Mouse (Mus musculus) midbrain, postnatal 0 days (tissue): Measurements from ENCODE around the gene Dnajb5. TPM values are rescaled to one million over a fixed set of nuclear protein-coding genes. Genes with fewer than 3 reads are reported as not detected.

ENCODE experiments used
- ATAC-seq: fragments of 200-750 bp; cut with Nextera tagmentation; 2 replicates; pipeline ENCODE4 v1.8.0; 2017; ENCODE audit warnings: moderate number of reproducible peaks, mild to moderate bottlenecking, moderate TSS enrichment, moderate library complexity; ENCODE audit not compliant: low FRiP score
- DNase-seq: peaks from one replicate; pipeline ENCODE4 v3.0.0-alpha.2; 2015; ENCODE audit warnings: low spot score
- H3K27ac ChIP-seq: fragments of 300-500 bp; sonication (generic); 2 replicates; pipeline ENCODE4 v1.5.1; 2014; ENCODE audit warnings: low read depth, mild to moderate bottlenecking, low read length, mixed read lengths
- H3K27me3 ChIP-seq: fragments of 300-500 bp; sonication (generic); 2 replicates; pipeline ENCODE4 v1.6.1; 2014; ENCODE audit warnings: low read length, control low read depth, mixed read lengths; ENCODE audit not compliant: insufficient read depth
- H3K36me3 ChIP-seq: fragments of 300-500 bp; sonication (generic); 2 replicates; pipeline ENCODE4 v1.6.1; 2014; ENCODE audit warnings: low read length, control low read depth, mixed read lengths; ENCODE audit not compliant: insufficient read depth
- H3K4me1 ChIP-seq: fragments of 300-500 bp; sonication (generic); 2 replicates; pipeline ENCODE4 v1.6.1; 2014; ENCODE audit warnings: mild to moderate bottlenecking, control low read depth, antibody characterized with exemption, low read length, mixed read lengths; ENCODE audit not compliant: insufficient read depth
- H3K4me2 ChIP-seq: fragments of 300-500 bp; sonication (generic); 2 replicates; pipeline ENCODE4 v1.6.1; 2014; ENCODE audit warnings: low read depth, mild to moderate bottlenecking, low read length, mixed read lengths; ENCODE audit not compliant: poor library complexity, severe bottlenecking
- H3K4me3 ChIP-seq: fragments of 300-500 bp; sonication (generic); 2 replicates; pipeline ENCODE4 v1.5.1; 2014; ENCODE audit warnings: low read depth, mild to moderate bottlenecking, low read length, moderate library complexity
- H3K9ac ChIP-seq: fragments of 300-500 bp; sonication (generic); replicated peaks from 2 replicates; pipeline ENCODE4 v1.6.1; 2014; ENCODE audit warnings: mild to moderate bottlenecking, low read length, moderate library complexity, mixed read lengths; ENCODE audit not compliant: poor library complexity, severe bottlenecking
- H3K9me3 ChIP-seq: fragments of 300-500 bp; sonication (generic); 2 replicates; pipeline ENCODE4 v1.6.1; 2016; ENCODE audit warnings: low read length, control low read depth
- CTCF ChIP-seq: IDR thresholded peaks from 2 replicates; pipeline ENCODE4 v1.5.1; 2016; ENCODE audit warnings: antibody characterized with exemption, mild to moderate bottlenecking
- WGBS: fragments of 180-500 bp; shearing (Covaris S2); extraction: QIAGEN DNeasy Blood & Tissue Kit; methylation state at CpG from one replicate; pipeline ENCODE4 v1.1.7; 2014; 5-methylcytosine and 5-hydroxymethylcytosine counted together
- polyA plus RNA-seq: library from polyadenylated mRNA; unstranded; fragments of >200 nt; fragmentation: Nextera tagmentation; extraction: Ambion mirVana; gene quantifications from 2 replicates; pipeline ENCODE4 v1.2.1, GENCODE M21; 2015
- total RNA-seq: library from RNA; depleted of rRNA; stranded (reverse); fragments of >200 nt; gene quantifications from 2 replicates; pipeline ENCODE4 v1.2.3, GENCODE M21; 2014; rRNA removed

Dnajb5 gene
- total RNA-seq (75.6 and 109 TPM in 2 replicates), polyA plus RNA-seq (37.9 and 41.4 TPM in 2 replicates)

GRCm38 (mm10) chr4:42949676-42950051 lies at the start of gene Dnajb5:
Gene Dnajb5, plus strand, starts transcription at chr4:42949814.
- peaks cover 53% of the 10 kb centered on the region for H3K4me1 ChIP-seq
- DNase-seq = peak; percentile 99
- TF ChIP-seq CTCF = no peak

GRCm38 (mm10) chr4:42900878-42901277 lies 48.7 kb upstream of the Dnajb5 start:
- no peak overlapping the region for H3K9ac ChIP-seq
- ATAC-seq = no peak
- DNase-seq = no peak
- H3K27ac ChIP-seq = no peak overlapping the region
- WGBS = 66% methylated on average over 5 of the region's 5 CpGs
- H3K4me2 ChIP-seq = no peak overlapping the region
- H3K36me3 ChIP-seq = no peaks in the 10 kb centered on the region
- TF ChIP-seq CTCF = no peak
- no peaks in the 10 kb centered on the region for H3K9me3 ChIP-seq
- H3K4me3 ChIP-seq = no peak overlapping the region
- no peaks in the 10 kb centered on the region for H3K27me3 ChIP-seq
- H3K4me1 ChIP-seq = no peaks in the 10 kb centered on the region

More at GRCm38 (mm10) chr4:42949676-42950051, at the start of gene Dnajb5:
- H3K36me3 ChIP-seq = no peaks in the 10 kb centered on the region
- H3K27me3 ChIP-seq = no peaks in the 10 kb centered on the region
- WGBS = under 1% methylated on average over 27 of the region's 39 CpGs
- H3K4me3 ChIP-seq = peak within 1 kb of the TSS; percentile 77
- peak within 1 kb of the TSS; percentile 100 for H3K9ac ChIP-seq
- ATAC-seq = peak; percentile 93
- H3K4me2 ChIP-seq = peak within 1 kb of the TSS; percentile 86
- peak within 1 kb of the TSS; percentile 97 for H3K27ac ChIP-seq
- H3K9me3 ChIP-seq = no peaks in the 10 kb centered on the region

DNA sequence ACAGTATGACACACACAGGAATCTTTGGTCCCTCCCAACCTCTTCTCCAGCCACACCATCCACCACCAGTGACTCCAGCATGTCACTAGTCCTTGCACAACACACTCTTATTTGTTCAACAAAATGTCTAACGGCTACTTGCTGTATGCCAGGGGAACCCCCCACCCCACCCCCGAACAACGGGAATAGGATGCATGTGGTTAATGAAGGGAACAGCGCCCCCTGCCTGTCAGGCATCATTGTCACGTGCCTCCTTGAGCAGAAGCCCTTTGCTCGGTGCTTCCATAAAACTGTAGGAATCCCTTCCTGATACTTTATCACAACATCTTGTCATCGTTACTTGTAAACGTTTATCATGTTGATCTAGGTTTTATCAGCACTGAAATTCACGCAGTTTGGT lies 47.4 kb upstream of the Dnajb5 start:
- no peak for DNase-seq

DNA sequence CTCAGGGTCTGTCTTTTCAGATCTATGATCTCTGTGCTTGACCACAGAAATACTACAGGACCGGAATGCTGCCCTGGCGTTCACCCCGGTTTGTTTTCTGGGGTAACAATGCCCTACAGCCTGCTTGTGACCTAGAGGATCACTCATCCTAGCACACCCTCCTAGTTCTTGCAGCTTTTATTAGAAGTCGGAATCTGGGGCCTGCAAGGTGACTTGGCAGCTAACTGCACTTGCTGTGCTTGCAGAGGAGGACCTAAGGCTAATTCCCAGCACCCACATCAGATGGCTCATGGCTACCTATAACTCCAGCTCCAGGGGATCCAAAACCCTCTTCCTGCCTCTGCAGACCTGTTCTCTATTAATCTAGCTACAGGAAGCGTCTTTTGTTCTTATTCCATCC lies 46.9 kb upstream of the Dnajb5 start:
- DNase-seq (no peak), ATAC-seq (no peak)
- Histone ChIP-seq H3K4me2 (no peak overlapping the region), H3K36me3 (no peaks in the 10 kb centered on the region), H3K4me3 (no peak overlapping the region), H3K27ac (no peak overlapping the region), H3K9ac (no peak overlapping the region), H3K27me3 (no peaks in the 10 kb centered on the region), H3K9me3 (no peaks in the 10 kb centered on the region), H3K4me1 (no peaks in the 10 kb centered on the region)
- TF ChIP-seq CTCF = no peak
- 87% methylated on average over 5 of the region's 5 CpGs for WGBS

More for the DNA sequence above, 47.4 kb upstream of the Dnajb5 start:
- H3K4me3 ChIP-seq = no peak overlapping the region
- no peak for ATAC-seq
- H3K4me1 ChIP-seq = no peaks in the 10 kb centered on the region
- H3K27ac ChIP-seq = no peak overlapping the region
- H3K9me3 ChIP-seq = no peaks in the 10 kb centered on the region
- TF ChIP-seq CTCF = peak; percentile 53
- H3K9ac ChIP-seq = no peak overlapping the region
- WGBS = 70% methylated on average over 9 of the region's 9 CpGs
- no peak overlapping the region for H3K4me2 ChIP-seq
- H3K27me3 ChIP-seq = no peaks in the 10 kb centered on the region
- no peaks in the 10 kb centered on the region for H3K36me3 ChIP-seq

GRCm38 (mm10) chr4:42903942-42904341 lies 45.7 kb upstream of the Dnajb5 start:
- no peaks in the 10 kb centered on the region for H3K9me3 ChIP-seq
- H3K4me2 ChIP-seq = no peak overlapping the region
- no peaks in the 10 kb centered on the region for H3K36me3 ChIP-seq
- no peak for DNase-seq
- H3K27ac ChIP-seq = no peak overlapping the region
- H3K27me3 ChIP-seq = no peaks in the 10 kb centered on the region
- ATAC-seq = no peak
- no peaks in the 10 kb centered on the region for H3K4me1 ChIP-seq
- H3K4me3 ChIP-seq = no peak overlapping the region
- no peak overlapping the region for H3K9ac ChIP-seq
- no peak for TF ChIP-seq CTCF
- WGBS = 50% methylated on average over 1 of the region's 1 CpGs

GRCm38 (mm10) chr4:42904523-42904922 lies 45.1 kb upstream of the Dnajb5 start:
- WGBS = 64% methylated on average over 3 of the region's 3 CpGs
- no peak for ATAC-seq

More at GRCm38 (mm10) chr4:42904523-42904922, 45.1 kb upstream of the Dnajb5 start:
- Histone ChIP-seq H3K4me2 (no peak overlapping the region), H3K4me3 (no peak overlapping the region), H3K36me3 (no peaks in the 10 kb centered on the region), H3K9me3 (no peaks in the 10 kb centered on the region), H3K27ac (no peak overlapping the region), H3K27me3 (no peaks in the 10 kb centered on the region), H3K4me1 (no peaks in the 10 kb centered on the region), H3K9ac (no peak overlapping the region)
- TF ChIP-seq CTCF = no peak
- DNase-seq = no peak
